Comparison of ENCODE assay signal across 15 mouse cellular contexts in the genomic region with DNA sequence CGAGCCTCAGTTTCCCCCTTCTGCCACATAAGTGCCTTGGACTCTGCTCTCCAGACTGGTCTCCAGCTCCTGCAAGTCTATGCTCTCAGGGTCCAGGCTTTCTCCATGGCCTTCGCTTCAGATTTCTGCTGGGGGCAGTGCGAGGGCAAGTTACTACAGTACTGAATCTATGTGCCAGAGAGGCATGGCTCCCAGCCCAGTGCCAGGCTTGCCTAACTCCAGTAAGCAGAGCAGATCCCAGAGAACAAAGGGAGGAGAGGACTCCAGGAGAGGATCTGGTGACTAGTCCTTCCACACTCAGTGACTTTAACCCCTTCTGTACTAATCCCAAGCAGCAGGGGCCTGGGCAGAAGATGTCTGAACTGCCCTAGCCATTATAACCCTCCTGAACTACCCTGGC. TPM values are rescaled to one million over a fixed set of nuclear protein-coding genes. Genes with fewer than 3 reads are reported as not detected.
DNase-seq lines count a peak whose midpoint lies in the region; ATAC-seq and TF ChIP-seq lines count a peak whose summit lies in the region.
"Had no signal": no experiment of that assay in that cellular context is flagged by ENCODE, and none has a peak within 500 bp of the region (broad histone marks: within the 10 kb centered on the region; RNA-seq: fewer than 3 reads in every experiment).

No protein-coding gene starts in this region.

- no peak overlapping the region for H3K9ac ChIP-seq in intestine, postnatal 0 days (ENCODE audit: low read depth, low read length)
- H3K9ac ChIP-seq: liver, embryonic 13.5 days; midbrain, embryonic 13.5 days had no signal

- no peaks in the 10 kb centered on the region for H3K9me3 ChIP-seq in intestine, postnatal 0 days (ENCODE audit: control insufficient read depth)
- H3K9me3 ChIP-seq: liver, embryonic 13.5 days; midbrain, embryonic 13.5 days had no signal

- peak; percentile 63 to 70 for DNase-seq in cerebellum, adult 2 months
- peak; percentile 19 for DNase-seq in kidney, postnatal 14 days
- no peak for DNase-seq in kidney, adult 11 months
- peak; percentile 70 for DNase-seq in adrenal gland, postnatal 14 days
- DNase-seq in cerebellum, postnatal 36 days: peak; percentile 60 to 64
- DNase-seq in right cerebral cortex, postnatal 14 days: no peak
- DNase-seq: embryo, embryonic 11 days; liver, embryonic 13.5 days; right cerebral cortex, postnatal 4 days; thymus, adult 2 months had no signal

- no peak overlapping the region for H3K27ac ChIP-seq in cerebellum, adult 2 months (ENCODE audit: insufficient read depth, low read length)
- no peak overlapping the region for H3K27ac ChIP-seq in intestine, postnatal 0 days (ENCODE audit: low read depth, low read length)
- H3K27ac ChIP-seq: liver, embryonic 13.5 days; macrophage; midbrain, embryonic 13.5 days had no signal

- no peak for TF ChIP-seq CTCF in cerebellum, adult 2 months (IDR thresholded peaks at IDR 0.05; ENCODE audit: borderline replicate concordance, insufficient read depth, low read depth, low read length)
- TF ChIP-seq CTCF in intestine, postnatal 0 days (IDR thresholded peaks at IDR 0.05; ENCODE audit: low read depth): no peak

- no peak for ATAC-seq in cerebellum, adult (ENCODE audit: insufficient number of reproducible peaks, low FRiP score, low TSS enrichment)
- ATAC-seq in intestine, postnatal 0 days: no peak
- ATAC-seq: intestine, embryonic 16.5 days; midbrain, embryonic 13.5 days had no signal

- H3K36me3 ChIP-seq in intestine, postnatal 0 days (ENCODE audit: control insufficient read depth, insufficient read depth): no peaks in the 10 kb centered on the region
- H3K36me3 ChIP-seq: liver, embryonic 13.5 days; midbrain, embryonic 13.5 days had no signal

- no peak overlapping the region for H3K4me3 ChIP-seq in cerebellum, adult 2 months (replicated peaks; ENCODE audit: insufficient read depth, low read depth, low read length)
- no peak overlapping the region for H3K4me3 ChIP-seq in intestine, postnatal 0 days (ENCODE audit: low read depth, low read length)
- H3K4me3 ChIP-seq: liver, embryonic 13.5 days; midbrain, embryonic 13.5 days had no signal

- whole genome bisulfite sequencing in cerebellum, adult 2 months: 34% methylated on average over 3 of the region's 3 CpGs
- 81% methylated on average over 3 of the region's 3 CpGs for WGBS in intestine, postnatal 0 days

- no peak for TF ChIP-seq POLR2A in cerebellum, adult 2 months (IDR thresholded peaks at IDR 0.05; ENCODE audit: borderline replicate concordance, insufficient read depth, low read length)

- H3K4me1 ChIP-seq in cerebellum, adult 2 months (ENCODE audit: control insufficient read depth, insufficient read depth, low read length): peaks cover 29% of the 10 kb centered on the region
- no peaks in the 10 kb centered on the region for H3K4me1 ChIP-seq in intestine, postnatal 0 days (replicated peaks; ENCODE audit: control insufficient read depth, insufficient read depth, low read length)
- H3K4me1 ChIP-seq: liver, embryonic 13.5 days; midbrain, embryonic 13.5 days had no signal

- no peak overlapping the region for H3K4me2 ChIP-seq in intestine, postnatal 0 days (replicated peaks; ENCODE audit: low read depth)
- H3K4me2 ChIP-seq: liver, embryonic 13.5 days; midbrain, embryonic 13.5 days had no signal

- no peaks in the 10 kb centered on the region for H3K27me3 ChIP-seq in cerebellum, adult 2 months (ENCODE audit: control insufficient read depth, insufficient read depth, low read length)
- no peaks in the 10 kb centered on the region for H3K27me3 ChIP-seq in intestine, postnatal 0 days (replicated peaks; ENCODE audit: control insufficient read depth, insufficient read depth, low read length)
- H3K27me3 ChIP-seq: liver, embryonic 13.5 days; midbrain, embryonic 13.5 days had no signal

RNA-seq across cellular contexts. Expression of gene Fat2, which starts 28.3 kb away (rescaled TPM):
- 86.7 and 104 TPM in 2 replicates for polyA plus RNA-seq in cerebellum, adult 2 months (2012; rRNA removed)
- 0.11 and 0.56 TPM in 2 replicates for total RNA-seq in adrenal gland, postnatal 14 days (2021)
- not detected in 2 replicates for polyA plus RNA-seq in intestine, postnatal 0 days (2015; fragmentation: Nextera tagmentation; extraction: Ambion mirVana)
- polyA plus RNA-seq: liver, embryonic 13.5 days; macrophage had no signal

RNA-seq across cellular contexts. Expression of gene Sparc, which starts 58.3 kb away (rescaled TPM):
- 1,317 and 1,324 TPM in 2 replicates for polyA plus RNA-seq in cerebellum, adult 2 months (2012; rRNA removed)
- 2,357 and 2,456 TPM in 2 replicates for total RNA-seq in adrenal gland, postnatal 14 days (2021)
- 931 and 943 TPM in 2 replicates for polyA plus RNA-seq in intestine, postnatal 0 days (2015; fragmentation: Nextera tagmentation; extraction: Ambion mirVana)

Comparison
In these comparisons a context has a peak if more than half of its experiments do, and no peak if none do; other contexts are left out.
1. DNase-seq: peak in cerebellum, adult 2 months (2 of 2), kidney, postnatal 14 days (single experiment), adrenal gland, postnatal 14 days (single experiment) and cerebellum, postnatal 36 days (2 of 2); none in kidney, adult 11 months (single experiment) and right cerebral cortex, postnatal 14 days (single experiment).
2. RNA of gene Fat2, which starts 28.3 kb away (polyA plus RNA-seq): 86.7 to 104 TPM in cerebellum, adult 2 months; not detected in intestine, postnatal 0 days; every median in the first group is over 10 times any median in the second.